20 mouse cellular contexts compared by ENCODE assay signal in the genomic region with DNA sequence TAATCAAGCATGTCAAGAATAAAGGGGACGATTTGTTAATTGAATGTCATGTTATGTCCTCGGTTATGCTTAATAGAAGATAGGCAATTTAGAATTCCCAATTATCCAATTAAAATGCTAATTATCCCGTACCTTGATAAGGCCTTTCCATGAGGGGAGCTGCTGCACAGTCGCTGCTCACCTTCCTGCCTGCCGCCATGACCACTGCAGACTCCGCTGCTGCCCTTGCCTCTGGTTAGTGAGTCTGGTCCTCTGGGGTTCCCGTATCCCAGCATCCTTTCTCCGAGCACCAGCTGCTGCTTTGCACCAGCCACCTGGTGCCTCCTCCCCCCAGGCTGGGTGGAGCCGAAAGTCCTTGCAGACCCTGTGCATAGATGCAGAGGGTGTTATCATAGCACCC. TPM values are rescaled to one million over a fixed set of nuclear protein-coding genes. Genes with fewer than 3 reads are reported as not detected.
DNase-seq lines count a peak whose midpoint lies in the region; ATAC-seq and TF ChIP-seq lines count a peak whose summit lies in the region.
"Had no signal": no experiment of that assay in that cellular context is flagged by ENCODE, and none has a peak within 500 bp of the region (broad histone marks: within the 10 kb centered on the region; RNA-seq: fewer than 3 reads in every experiment).

No protein-coding gene starts in this region.

- no peak for TF ChIP-seq POLR2A in brain, embryonic 14.5 days (IDR thresholded peaks at IDR 0.05; ENCODE audit: borderline replicate concordance, extremely low read depth, insufficient read depth, insufficient read length, poor library complexity, severe bottlenecking)

- no peak for DNase-seq in forebrain, embryonic 11.5 days (ENCODE audit: low spot score)
- peak; percentile 56 for DNase-seq in brain, embryonic 14.5 days (ENCODE audit: low read depth)
- DNase-seq in thymus, postnatal 25 days: no peak
- DNase-seq in gastrocnemius, postnatal 14 days: no peak
- DNase-seq: adrenal gland, postnatal 10 days; cerebellum, adult 9-11 months; gastrocnemius, postnatal 25 days; heart, adult 2 months; kidney, adult 11 months; layer of hippocampus, postnatal 36 days had no signal

- no peak overlapping the region for H3K9ac ChIP-seq in forebrain, embryonic 12.5 days
- no peak overlapping the region for H3K9ac ChIP-seq in forebrain, embryonic 11.5 days (ENCODE audit: low read length)
- H3K9ac ChIP-seq in hindbrain, embryonic 15.5 days: no peak overlapping the region
- no peak overlapping the region for H3K9ac ChIP-seq in neural tube, embryonic 12.5 days
- H3K9ac ChIP-seq: embryonic facial prominence, embryonic 13.5 days; liver, embryonic 14.5 days; lung, embryonic 15.5 days had no signal

- WGBS in forebrain, embryonic 12.5 days: 51% methylated on average over 9 of the region's 9 CpGs
- 67% methylated on average over 9 of the region's 9 CpGs for WGBS in forebrain, embryonic 11.5 days
- 34% methylated on average over 9 of the region's 9 CpGs for WGBS in hindbrain, embryonic 15.5 days
- 53% methylated on average over 9 of the region's 9 CpGs for WGBS in neural tube, embryonic 12.5 days

- intact Hi-C loops in gastrocnemius, postnatal 14 days (cut with DNase I; ENCODE audit: low total_unique reads): no loop called here

- no peak overlapping the region for H3K4me3 ChIP-seq in forebrain, embryonic 12.5 days (replicated peaks)
- H3K4me3 ChIP-seq in forebrain, embryonic 11.5 days (ENCODE audit: low read depth, low read length): no peak overlapping the region
- H3K4me3 ChIP-seq in hindbrain, embryonic 15.5 days: no peak overlapping the region
- H3K4me3 ChIP-seq in neural tube, embryonic 12.5 days: no peak overlapping the region
- H3K4me3 ChIP-seq: embryonic facial prominence, embryonic 13.5 days; heart, adult 2 months; lung, embryonic 15.5 days had no signal

- no peak overlapping the region for H3K27ac ChIP-seq in forebrain, embryonic 12.5 days
- no peak overlapping the region for H3K27ac ChIP-seq in forebrain, embryonic 11.5 days (ENCODE audit: low read depth, low read length)
- no peak overlapping the region for H3K27ac ChIP-seq in hindbrain, embryonic 15.5 days (replicated peaks)
- no peak overlapping the region for H3K27ac ChIP-seq in neural tube, embryonic 12.5 days
- H3K27ac ChIP-seq: embryonic facial prominence, embryonic 13.5 days; heart, adult 2 months; kidney, postnatal 0 days; liver, embryonic 14.5 days; lung, embryonic 15.5 days; macrophage had no signal

- TF ChIP-seq CTCF in brain, embryonic 14.5 days (IDR thresholded peaks at IDR 0.05; ENCODE audit: borderline replicate concordance, extremely low read depth, insufficient read depth, insufficient read length): no peak

- no peak overlapping the region for H3K4me2 ChIP-seq in forebrain, embryonic 12.5 days
- no peak overlapping the region for H3K4me2 ChIP-seq in forebrain, embryonic 11.5 days (ENCODE audit: low read depth, low read length, severe bottlenecking)
- H3K4me2 ChIP-seq in hindbrain, embryonic 15.5 days: no peak overlapping the region
- no peak overlapping the region for H3K4me2 ChIP-seq in neural tube, embryonic 12.5 days (replicated peaks)
- H3K4me2 ChIP-seq: embryonic facial prominence, embryonic 13.5 days; lung, embryonic 15.5 days had no signal

- peaks cover 7% of the 10 kb centered on the region for H3K4me1 ChIP-seq in forebrain, embryonic 12.5 days
- no peaks in the 10 kb centered on the region for H3K4me1 ChIP-seq in forebrain, embryonic 11.5 days (replicated peaks; ENCODE audit: control insufficient read depth, insufficient read depth, low read length)
- H3K4me1 ChIP-seq in hindbrain, embryonic 15.5 days (replicated peaks): peaks cover 5% of the 10 kb centered on the region
- peaks cover 5% of the 10 kb centered on the region; the same call in 1 of the 2 replicates for H3K4me1 ChIP-seq in neural tube, embryonic 12.5 days
- H3K4me1 ChIP-seq: embryonic facial prominence, embryonic 13.5 days; lung, embryonic 15.5 days had no signal

- no peaks in the 10 kb centered on the region for H3K9me3 ChIP-seq in forebrain, embryonic 12.5 days
- no peaks in the 10 kb centered on the region for H3K9me3 ChIP-seq in forebrain, embryonic 11.5 days (ENCODE audit: control insufficient read depth, low read length)
- H3K9me3 ChIP-seq in hindbrain, embryonic 15.5 days: no peaks in the 10 kb centered on the region
- H3K9me3 ChIP-seq in neural tube, embryonic 12.5 days: no peaks in the 10 kb centered on the region
- H3K9me3 ChIP-seq: embryonic facial prominence, embryonic 13.5 days; lung, embryonic 15.5 days had no signal

- no peaks in the 10 kb centered on the region for H3K36me3 ChIP-seq in forebrain, embryonic 12.5 days (replicated peaks)
- H3K36me3 ChIP-seq in forebrain, embryonic 11.5 days (ENCODE audit: control insufficient read depth, insufficient read depth, low read length): no peaks in the 10 kb centered on the region
- H3K36me3 ChIP-seq in hindbrain, embryonic 15.5 days: no peaks in the 10 kb centered on the region
- H3K36me3 ChIP-seq in neural tube, embryonic 12.5 days: no peaks in the 10 kb centered on the region; the same call in 1 of the 2 replicates
- H3K36me3 ChIP-seq: embryonic facial prominence, embryonic 13.5 days; lung, embryonic 15.5 days had no signal

- ATAC-seq in forebrain, embryonic 12.5 days (ENCODE audit: low FRiP score): peak; percentile 39
- no peak for ATAC-seq in forebrain, embryonic 11.5 days (replicated peaks; ENCODE audit: low FRiP score)
- peak; percentile 50; the same call in 1 of the 2 replicates for ATAC-seq in hindbrain, embryonic 15.5 days (ENCODE audit: low FRiP score, low read depth)
- ATAC-seq in neural tube, embryonic 12.5 days (ENCODE audit: low FRiP score, low read depth): peak; percentile 61
- ATAC-seq: activated CD4-positive, CD25-positive, alpha-beta regulatory T cell, adult 4 months; CD4-positive, CD25-positive, alpha-beta regulatory T cell, adult 4 months had no signal

- H3K27me3 ChIP-seq in forebrain, embryonic 12.5 days: no peaks in the 10 kb centered on the region
- no peaks in the 10 kb centered on the region for H3K27me3 ChIP-seq in forebrain, embryonic 11.5 days (ENCODE audit: control insufficient read depth, insufficient read depth, low read length)
- no peaks in the 10 kb centered on the region for H3K27me3 ChIP-seq in hindbrain, embryonic 15.5 days
- H3K27me3 ChIP-seq in neural tube, embryonic 12.5 days (replicated peaks): no peaks in the 10 kb centered on the region
- H3K27me3 ChIP-seq: embryonic facial prominence, embryonic 13.5 days; lung, embryonic 15.5 days had no signal

RNA-seq across cellular contexts. Expression of a gene that starts 43.1 kb away (rescaled TPM):
- 63.6 and 68.3 TPM in 2 replicates for polyA plus RNA-seq in forebrain, embryonic 12.5 days (2016; fragmentation: Nextera tagmentation; extraction: Ambion mirVana)
- 47.5 and 53.9 TPM in 2 replicates for polyA plus RNA-seq in forebrain, embryonic 11.5 days (2014; fragmentation: Nextera tagmentation; extraction: Ambion mirVana)
- polyA plus RNA-seq in brain, embryonic 14.5 days (2012; rRNA removed): 27.2 and 29.8 TPM in 2 replicates
- polyA plus RNA-seq in hindbrain, embryonic 15.5 days (2015; fragmentation: Nextera tagmentation; extraction: Ambion mirVana): 30.5 and 33.3 TPM in 2 replicates
- polyA plus RNA-seq in neural tube, embryonic 12.5 days (2016; fragmentation: Nextera tagmentation; extraction: Ambion mirVana): 48.4 and 50.9 TPM in 2 replicates
- 10 to 100 TPM; 24.5 to 30.4 TPM for total RNA-seq in gastrocnemius, postnatal 14 days (2021)
